Mouse (Mus musculus): ENCODE measurements around the gene Ccr7. TPM values are rescaled to one million over a fixed set of nuclear protein-coding genes. Genes with fewer than 3 reads are reported as not detected.

Gene Ccr7
- polyA plus RNA-seq, 1 experiment from 2014 or later: 1.6 TPM

- H3K27ac ChIP-seq (ENCODE audit: low read depth): no peak overlapping the region
- DNase-seq (no peak), ATAC-seq (no peak)
- no peak overlapping the region for H3K4me3 ChIP-seq (ENCODE audit: low read depth, low read length)
- H3K36me3 ChIP-seq (replicated peaks; ENCODE audit: insufficient read depth, low read length): no peaks in the 10 kb centered on the region
- no peaks in the 10 kb centered on the region for H3K27me3 ChIP-seq (ENCODE audit: insufficient read depth, low read length)
- no peaks in the 10 kb centered on the region for H3K9me3 ChIP-seq (ENCODE audit: low read length)
- no peak overlapping the region for H3K4me2 ChIP-seq (ENCODE audit: low read depth, low read length)
- TF ChIP-seq CTCF (IDR thresholded peaks at IDR 0.05; ENCODE audit: low read depth) (no peak), EP300 (IDR thresholded peaks at IDR 0.05; ENCODE audit: low read depth) (no peak)
- H3K9ac ChIP-seq (replicated peaks): no peak overlapping the region
- no peaks in the 10 kb centered on the region; the same call in 1 of the 2 replicates for H3K4me1 ChIP-seq (ENCODE audit: insufficient read depth)
- 81% methylated on average over 7 of the region's 7 CpGs for WGBS (ENCODE audit: insufficient replicate concordance)
Measured at GRCm38 (mm10) chr11:99117907-99118306, 37.0 kb downstream of the Ccr7 start.

GRCm38 (mm10) chr11:99115940-99116339 is 38.9 kb downstream of the Ccr7 start:
- DNase-seq (no peak), ATAC-seq (no peak)

GRCm38 (mm10) chr11:99113111-99113510 is 41.8 kb downstream of the Ccr7 start:
- H3K4me2 ChIP-seq (ENCODE audit: low read depth, low read length): no peak overlapping the region
- ATAC-seq: no peak

More at GRCm38 (mm10) chr11:99115940-99116339, 38.9 kb downstream of the Ccr7 start:
- H3K27ac ChIP-seq (ENCODE audit: low read depth): no peak overlapping the region
- no peaks in the 10 kb centered on the region; the same call in 1 of the 2 replicates for H3K4me1 ChIP-seq (ENCODE audit: insufficient read depth)
- no peak overlapping the region for H3K4me2 ChIP-seq (ENCODE audit: low read depth, low read length)
- TF ChIP-seq EP300 (IDR thresholded peaks at IDR 0.05; ENCODE audit: low read depth): no peak
- no peak for TF ChIP-seq CTCF (IDR thresholded peaks at IDR 0.05; ENCODE audit: low read depth)
- 57% methylated on average over 6 of the region's 6 CpGs for WGBS (ENCODE audit: insufficient replicate concordance)
- no peaks in the 10 kb centered on the region for H3K27me3 ChIP-seq (ENCODE audit: insufficient read depth, low read length)
- no peaks in the 10 kb centered on the region for H3K9me3 ChIP-seq (ENCODE audit: low read length)
- no peak overlapping the region for H3K9ac ChIP-seq (replicated peaks)
- no peak overlapping the region for H3K4me3 ChIP-seq (ENCODE audit: low read depth, low read length)
- no peaks in the 10 kb centered on the region for H3K36me3 ChIP-seq (replicated peaks; ENCODE audit: insufficient read depth, low read length)

DNA sequence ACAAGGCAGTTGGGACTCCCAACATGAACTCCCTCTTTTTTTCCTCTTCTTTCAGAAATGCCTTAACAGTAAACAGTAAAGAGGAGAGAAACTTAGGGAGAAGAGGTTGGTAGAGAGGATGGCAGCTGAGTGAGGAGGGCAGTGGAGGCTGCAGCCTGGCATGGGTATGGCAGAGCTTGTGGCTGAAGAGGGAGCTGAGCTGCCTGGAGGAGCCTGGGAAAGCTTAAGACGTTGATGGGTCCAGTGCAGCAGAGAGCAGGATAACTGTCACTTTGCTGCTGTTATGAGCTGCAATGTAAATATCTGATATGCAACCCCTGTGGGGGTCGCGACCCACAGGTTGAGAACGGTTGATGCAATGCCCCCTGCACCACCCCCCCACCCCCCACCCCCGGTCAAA is 42.2 kb downstream of the Ccr7 start:
- Histone ChIP-seq H3K9ac (replicated peaks) (no peak overlapping the region), H3K4me2 (ENCODE audit: low read depth, low read length) (no peak overlapping the region), H3K36me3 (replicated peaks; ENCODE audit: insufficient read depth, low read length) (no peaks in the 10 kb centered on the region), H3K4me1 (ENCODE audit: insufficient read depth) (no peaks in the 10 kb centered on the region; the same call in 1 of the 2 replicates), H3K27me3 (ENCODE audit: insufficient read depth, low read length) (no peaks in the 10 kb centered on the region), H3K4me3 (ENCODE audit: low read depth, low read length) (no peak overlapping the region), H3K9me3 (ENCODE audit: low read length) (no peaks in the 10 kb centered on the region), H3K27ac (ENCODE audit: low read depth) (no peak overlapping the region)
- TF ChIP-seq EP300 (IDR thresholded peaks at IDR 0.05; ENCODE audit: low read depth) (no peak), CTCF (IDR thresholded peaks at IDR 0.05; ENCODE audit: low read depth) (no peak)
- whole genome bisulfite sequencing (ENCODE audit: insufficient replicate concordance): 51% methylated on average over 5 of the region's 5 CpGs
- ATAC-seq (no peak), DNase-seq (no peak)

More at GRCm38 (mm10) chr11:99113111-99113510, 41.8 kb downstream of the Ccr7 start:
- no peaks in the 10 kb centered on the region for H3K36me3 ChIP-seq (replicated peaks; ENCODE audit: insufficient read depth, low read length)
- no peak for DNase-seq
- H3K9ac ChIP-seq (replicated peaks): no peak overlapping the region
- no peaks in the 10 kb centered on the region; the same call in 1 of the 2 replicates for H3K4me1 ChIP-seq (ENCODE audit: insufficient read depth)
- H3K27me3 ChIP-seq (ENCODE audit: insufficient read depth, low read length): no peaks in the 10 kb centered on the region
- H3K4me3 ChIP-seq (ENCODE audit: low read depth, low read length): no peak overlapping the region
- TF ChIP-seq EP300 (IDR thresholded peaks at IDR 0.05; ENCODE audit: low read depth) (no peak), CTCF (IDR thresholded peaks at IDR 0.05; ENCODE audit: low read depth) (no peak)
- no peaks in the 10 kb centered on the region for H3K9me3 ChIP-seq (ENCODE audit: low read length)
- whole genome bisulfite sequencing (ENCODE audit: insufficient replicate concordance): 53% methylated on average over 3 of the region's 3 CpGs
- H3K27ac ChIP-seq (ENCODE audit: low read depth): no peak overlapping the region

DNA sequence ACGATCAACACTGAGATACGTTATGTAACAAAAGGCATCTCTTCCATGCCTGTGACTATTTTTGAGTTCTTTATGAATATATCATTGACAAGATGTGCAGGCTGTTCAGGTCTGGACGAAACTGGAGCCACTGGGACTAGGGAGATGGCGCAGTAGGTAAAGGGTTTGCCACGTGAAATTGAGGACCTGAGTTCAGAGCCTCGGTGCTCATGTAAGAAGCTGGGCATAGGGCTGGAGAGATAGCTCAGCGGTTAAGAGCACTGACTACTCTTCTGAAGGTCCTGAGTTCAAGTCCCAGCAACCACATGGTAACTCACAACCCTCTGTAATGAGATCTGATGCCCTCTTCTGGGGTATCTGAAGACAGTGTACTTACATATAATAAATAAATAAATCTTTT is 43.2 kb downstream of the Ccr7 start:
- H3K4me1 ChIP-seq (ENCODE audit: insufficient read depth): no peaks in the 10 kb centered on the region; the same call in 1 of the 2 replicates
- no peak overlapping the region for H3K9ac ChIP-seq (replicated peaks)
- no peaks in the 10 kb centered on the region for H3K9me3 ChIP-seq (ENCODE audit: low read length)
- no peaks in the 10 kb centered on the region for H3K36me3 ChIP-seq (replicated peaks; ENCODE audit: insufficient read depth, low read length)
- no peak overlapping the region for H3K4me2 ChIP-seq (ENCODE audit: low read depth, low read length)
- H3K27ac ChIP-seq (ENCODE audit: low read depth): no peak overlapping the region
- no peaks in the 10 kb centered on the region for H3K27me3 ChIP-seq (ENCODE audit: insufficient read depth, low read length)
- H3K4me3 ChIP-seq (ENCODE audit: low read depth, low read length): no peak overlapping the region
- DNase-seq (no peak), ATAC-seq (no peak)
- TF ChIP-seq CTCF (IDR thresholded peaks at IDR 0.05; ENCODE audit: low read depth) (no peak), EP300 (IDR thresholded peaks at IDR 0.05; ENCODE audit: low read depth) (no peak)
- 85% methylated on average over 7 of the region's 7 CpGs for WGBS (ENCODE audit: insufficient replicate concordance)

DNA sequence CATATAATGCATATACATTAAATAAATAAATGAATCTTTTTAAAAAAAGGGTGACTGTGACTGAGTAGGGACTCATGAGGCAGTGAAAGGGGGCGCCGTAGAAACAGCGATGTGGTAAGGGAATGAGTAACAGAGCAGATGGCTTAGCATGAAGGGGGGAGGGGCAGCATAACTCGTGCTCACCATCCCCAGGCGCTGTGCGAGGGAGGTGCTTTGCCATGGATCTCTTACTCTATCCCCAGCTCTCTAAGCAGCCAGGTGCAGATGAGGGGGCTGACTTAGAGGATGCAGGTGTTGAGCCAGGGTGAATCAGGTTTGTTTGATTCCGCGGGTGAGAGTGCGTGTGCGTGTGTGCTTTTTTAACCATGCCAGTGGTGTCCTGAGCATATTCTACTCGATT is 43.7 kb downstream of the Ccr7 start:
- Histone ChIP-seq H3K9me3 (ENCODE audit: low read length) (no peaks in the 10 kb centered on the region), H3K4me2 (ENCODE audit: low read depth, low read length) (no peak overlapping the region), H3K4me3 (ENCODE audit: low read depth, low read length) (no peak overlapping the region), H3K36me3 (replicated peaks; ENCODE audit: insufficient read depth, low read length) (no peaks in the 10 kb centered on the region), H3K27me3 (ENCODE audit: insufficient read depth, low read length) (no peaks in the 10 kb centered on the region), H3K27ac (ENCODE audit: low read depth) (no peak overlapping the region), H3K4me1 (ENCODE audit: insufficient read depth) (peaks cover 3% of the 10 kb centered on the region; the same call in 1 of the 2 replicates), H3K9ac (replicated peaks) (no peak overlapping the region)
- WGBS (ENCODE audit: insufficient replicate concordance): 75% methylated on average over 11 of the region's 11 CpGs
- DNase-seq (no peak), ATAC-seq (no peak)
- TF ChIP-seq EP300 (IDR thresholded peaks at IDR 0.05; ENCODE audit: low read depth): no peak
- no peak for TF ChIP-seq CTCF (IDR thresholded peaks at IDR 0.05; ENCODE audit: low read depth)

All from liver, postnatal 0 days (tissue).